Mouse (Mus musculus) brain, embryonic 14.5 days (tissue): Measurements from ENCODE around the gene Isy1.

Source experiments
- CTCF ChIP-seq: fragments of 200-500 bp; IDR thresholded peaks from 2 replicates; pipeline ENCODE4 v1.5.1; 2012; ENCODE audit warnings: inconsistent platforms, mild to moderate bottlenecking, moderate library complexity, borderline replicate concordance; ENCODE audit not compliant: insufficient read depth, insufficient read length; ENCODE audit errors: extremely low read depth
- POLR2A ChIP-seq: fragments of 200-500 bp; IDR thresholded peaks from 2 replicates; pipeline ENCODE4 v1.6.1; 2012; ENCODE audit warnings: mild to moderate bottlenecking, inconsistent platforms, borderline replicate concordance; ENCODE audit not compliant: poor library complexity, insufficient read depth, insufficient read length, severe bottlenecking; ENCODE audit errors: extremely low read depth

DNA sequence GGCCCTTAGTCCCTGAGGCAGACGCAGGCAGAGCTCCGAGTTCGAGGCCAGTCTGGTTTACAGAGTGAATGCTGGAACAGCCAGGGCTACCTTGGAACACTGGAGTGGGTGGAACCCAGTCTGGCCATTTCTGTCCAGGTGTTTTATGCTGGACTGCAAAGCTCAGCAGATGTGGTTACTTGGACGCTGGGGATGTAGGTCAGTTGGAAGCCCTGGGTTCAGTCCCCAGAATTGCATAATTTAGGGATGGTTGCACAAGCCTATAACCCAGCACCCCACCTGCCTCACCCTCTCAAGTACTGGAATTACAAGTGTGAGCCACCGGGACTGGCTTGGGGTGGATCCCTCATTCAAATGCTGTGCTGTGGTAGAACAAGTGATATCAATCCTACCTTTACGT lies 27.6 kb upstream of the Isy1 start:
- TF ChIP-seq CTCF (no peak), POLR2A (no peak)
